Mouse (Mus musculus) ZHBTc4 (cell line): ENCODE data around the gene Ngly1.

ENCODE experiments used
- DNase-seq: peaks from one replicate; pipeline ENCODE4 v3.0.0-alpha.2; 2011; ENCODE audit warnings: low read depth, low spot score

The Ngly1 gene

GRCm38 (mm10) chr14:16329756-16330155 lies 80.7 kb downstream of the Ngly1 start:
- DNase-seq: no peak

- DNase-seq: no peak
Measured at GRCm38 (mm10) chr14:16334260-16334659, 85.2 kb downstream of the Ngly1 start.

GRCm38 (mm10) chr14:16335835-16336417 lies 86.8 kb downstream of the Ngly1 start:
- no peak for DNase-seq

GRCm38 (mm10) chr14:16347505-16347904 lies 98.4 kb downstream of the Ngly1 start:
- no peak for DNase-seq

- DNase-seq: no peak
Measured at GRCm38 (mm10) chr14:16359704-16360103, 110.6 kb downstream of the Ngly1 start.
